Mouse (Mus musculus) spleen, postnatal 4 days (tissue): ENCODE data around the gene Ncam1.

Experiments used
- DNase-seq, 2 experiments: peaks; one replicate each; pipeline ENCODE4 v3.0.0; 2022; ENCODE audit warnings: low spot score in 2 of 2

Ncam1 gene

GRCm38 (mm10) chr9:49565846-49566245 is 232.9 kb downstream of the Ncam1 start:
- DNase-seq, result no peak

- no peak for DNase-seq
Measured at GRCm38 (mm10) chr9:49558941-49559340, 239.8 kb downstream of the Ncam1 start.

- no peak for DNase-seq
Measured at GRCm38 (mm10) chr9:49551353-49551752, 247.4 kb downstream of the Ncam1 start.

- no peak for DNase-seq
Measured at GRCm38 (mm10) chr9:49542593-49542992, 256.1 kb downstream of the Ncam1 start.

GRCm38 (mm10) chr9:49537814-49538213 is 260.9 kb downstream of the Ncam1 start:
- no peak for DNase-seq

- DNase-seq, result no peak
Measured at GRCm38 (mm10) chr9:49536593-49536992, 262.1 kb downstream of the Ncam1 start.

- DNase-seq, result no peak
Measured at GRCm38 (mm10) chr9:49534958-49535357, 263.8 kb downstream of the Ncam1 start.

GRCm38 (mm10) chr9:49533912-49534491 is 264.7 kb downstream of the Ncam1 start:
- DNase-seq, result no peak

- no peak for DNase-seq
Measured at GRCm38 (mm10) chr9:49533455-49533854, 265.3 kb downstream of the Ncam1 start.

GRCm38 (mm10) chr9:49531833-49532232 is 266.9 kb downstream of the Ncam1 start:
- no peak for DNase-seq

- DNase-seq, result no peak
Measured at GRCm38 (mm10) chr9:49531257-49531656, 267.5 kb downstream of the Ncam1 start.

- DNase-seq, result no peak
Measured at GRCm38 (mm10) chr9:49530739-49531138, 268.0 kb downstream of the Ncam1 start.

- no peak for DNase-seq
Measured at GRCm38 (mm10) chr9:49529366-49529959, 269.3 kb downstream of the Ncam1 start.

- no peak for DNase-seq
Measured at GRCm38 (mm10) chr9:49528943-49529342, 269.8 kb downstream of the Ncam1 start.

- no peak for DNase-seq
Measured at GRCm38 (mm10) chr9:49528026-49528425, 270.7 kb downstream of the Ncam1 start.

GRCm38 (mm10) chr9:49527340-49527739 is 271.4 kb downstream of the Ncam1 start:
- no peak for DNase-seq

- no peak for DNase-seq
Measured at GRCm38 (mm10) chr9:49524721-49525120, 274.0 kb downstream of the Ncam1 start.

- DNase-seq, result no peak
Measured at GRCm38 (mm10) chr9:49523881-49524280, 274.8 kb downstream of the Ncam1 start.

GRCm38 (mm10) chr9:49514306-49514705 is 284.4 kb downstream of the Ncam1 start:
- no peak for DNase-seq

- no peak for DNase-seq
Measured at GRCm38 (mm10) chr9:49510666-49511065, 288.1 kb downstream of the Ncam1 start.

GRCm38 (mm10) chr9:49509628-49510027 is 289.1 kb downstream of the Ncam1 start:
- DNase-seq, result no peak

GRCm38 (mm10) chr9:49509094-49509493 is 289.6 kb downstream of the Ncam1 start:
- DNase-seq, result no peak

- no peak for DNase-seq
Measured at GRCm38 (mm10) chr9:49507829-49508585, 290.7 kb downstream of the Ncam1 start.
